Mouse (Mus musculus) urinary bladder, postnatal 36 days (tissue): ENCODE data around the gene Slc22a7.

Source experiments
- DNase-seq, 2 experiments: peaks; one replicate each; pipeline ENCODE4 v3.0.0; 2022; ENCODE audit warnings: low spot score in 2 of 2, mixed read lengths in 1 of 2

Slc22a7 gene

DNA sequence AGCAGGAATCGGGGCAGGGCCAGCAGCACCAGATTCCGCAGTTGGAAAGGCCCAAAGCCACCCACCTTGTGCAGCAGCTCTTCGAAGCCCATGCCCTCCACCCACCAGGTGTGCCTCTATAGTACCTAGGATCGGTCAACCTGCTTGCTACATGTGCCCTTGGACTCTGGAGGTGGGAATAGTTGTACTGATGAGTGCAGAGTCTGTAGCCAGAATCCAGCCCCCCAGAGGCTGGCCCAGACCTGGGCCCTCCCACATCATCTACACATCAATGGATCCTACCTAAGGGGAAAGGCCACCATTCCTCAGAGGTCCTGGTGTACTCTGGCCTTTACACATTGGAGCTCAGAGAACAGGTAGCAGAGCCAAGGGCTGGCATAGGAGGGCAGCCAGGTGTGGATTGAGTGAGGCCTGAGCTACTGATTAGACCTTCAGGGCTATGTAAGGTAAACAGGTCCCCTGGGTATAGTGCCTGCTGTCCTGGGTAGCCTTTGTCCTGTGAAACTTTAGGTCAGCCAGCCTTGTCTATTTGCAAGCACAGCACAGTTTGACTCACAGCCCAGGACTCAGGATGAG lies at the start of gene Slc22a7:
Gene Slc22a7, minus strand, starts transcription at position 160 of the 576 bp plus-strand sequence.
- no peak for DNase-seq

DNA sequence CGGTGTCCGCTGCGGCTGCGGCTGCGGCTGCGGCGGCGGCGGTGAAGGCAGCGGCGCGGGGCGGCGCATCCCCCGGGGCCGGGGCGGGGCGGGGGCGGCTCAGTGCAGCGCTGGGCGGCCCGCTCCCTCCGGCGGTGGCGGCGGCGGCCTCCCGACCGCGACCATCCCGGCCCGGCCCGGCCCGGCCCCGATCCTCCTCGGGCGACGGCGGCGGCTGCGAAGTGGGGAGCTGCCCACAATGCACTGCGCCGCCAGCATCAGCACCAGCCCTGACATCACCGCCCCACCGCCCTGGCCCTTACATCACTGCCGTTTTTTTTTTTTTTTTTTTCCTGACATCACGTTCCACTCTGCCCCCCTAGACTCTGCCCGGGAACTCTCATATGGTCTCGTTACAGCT lies 49.2 kb upstream of the Slc22a7 start, which contains the start of gene Ttbk1:
Gene Ttbk1, minus strand, starts transcription at position 245 of the 400 bp plus-strand sequence.
- DNase-seq = no peak

DNA sequence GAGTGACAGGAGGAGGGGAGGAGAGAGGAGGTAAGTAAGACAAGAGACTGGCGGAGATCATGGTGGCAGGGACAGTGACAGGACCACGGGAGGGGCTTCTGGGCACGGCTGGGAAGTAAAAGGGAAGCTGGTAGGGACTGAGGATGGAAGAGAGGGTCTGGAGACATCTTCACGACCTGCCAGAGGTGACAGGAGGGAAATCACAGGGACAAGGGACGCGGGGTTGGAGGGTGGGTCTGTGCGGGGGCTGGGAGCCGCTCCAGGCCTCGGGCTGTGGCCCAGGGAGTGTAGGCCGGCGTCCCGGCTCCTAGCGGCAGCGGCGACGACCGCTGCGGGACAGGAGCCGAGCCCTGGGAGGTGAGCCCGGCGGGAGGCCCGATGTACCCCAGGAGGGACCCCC lies 48.7 kb upstream of the Slc22a7 start:
- DNase-seq = no peak

DNA sequence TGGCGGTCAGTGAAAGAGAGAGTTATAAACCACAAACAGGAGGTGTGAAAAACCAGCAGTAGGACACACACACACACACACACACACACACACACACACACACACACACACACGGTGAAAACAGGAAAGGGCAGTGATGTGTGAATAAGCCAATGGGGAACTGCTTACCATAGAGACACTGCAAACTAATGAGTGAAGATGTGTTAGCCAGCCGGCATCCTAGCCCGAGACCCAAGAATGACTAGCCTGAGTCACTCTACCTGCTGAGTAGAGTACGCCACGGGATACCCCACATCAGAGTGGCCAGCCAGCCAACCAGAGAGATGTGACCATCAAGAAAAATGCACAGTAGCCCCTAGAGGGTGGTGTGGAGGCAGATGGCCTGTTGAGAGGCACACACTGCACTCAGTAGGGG lies 46.2 kb upstream of the Slc22a7 start:
- no peak for DNase-seq

DNA sequence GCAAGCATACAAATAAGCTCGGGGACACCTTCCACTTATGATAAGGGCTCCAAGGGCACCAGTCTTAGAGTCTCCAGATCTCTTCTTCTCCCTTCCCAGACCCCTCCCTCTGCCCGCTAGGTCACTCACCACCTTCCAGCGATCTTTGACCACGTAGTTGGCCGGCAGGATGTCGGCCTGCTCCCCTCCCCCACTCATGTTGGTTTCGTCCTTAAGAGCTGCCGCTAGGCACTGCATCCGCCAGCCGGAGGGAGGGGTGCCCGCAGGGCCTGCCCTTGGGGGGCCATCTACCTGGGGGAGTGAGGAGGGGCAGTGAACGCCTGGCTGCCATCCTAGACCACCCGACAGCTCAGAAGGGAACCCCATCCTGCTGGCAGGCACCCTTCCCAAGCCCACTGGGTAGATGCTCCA lies 45.8 kb upstream of the Slc22a7 start:
- DNase-seq = no peak

DNA sequence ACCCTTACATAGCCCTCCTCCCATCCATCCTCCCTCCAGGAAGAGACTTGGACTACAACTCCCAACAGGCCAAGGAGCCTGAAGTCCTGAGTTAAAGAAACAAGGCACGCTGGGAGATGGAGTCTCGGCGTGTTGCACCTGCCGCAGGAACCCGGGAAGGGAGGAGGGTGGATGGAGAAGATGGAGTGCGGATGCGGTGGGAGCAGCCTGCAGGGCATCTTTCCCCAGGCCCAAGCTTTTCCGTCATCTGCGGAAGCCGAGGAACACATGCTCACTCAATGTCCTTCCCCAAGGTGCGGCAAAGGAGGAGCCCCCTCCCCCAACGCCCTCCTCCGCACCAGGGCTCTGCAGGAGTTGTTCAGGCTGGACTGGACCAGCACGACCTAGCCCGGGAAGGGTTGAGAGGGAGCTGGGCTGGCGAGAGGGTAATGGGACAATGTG lies 45.3 kb upstream of the Slc22a7 start:
- DNase-seq = peak in 1 of 2 experiments; percentile 16

DNA sequence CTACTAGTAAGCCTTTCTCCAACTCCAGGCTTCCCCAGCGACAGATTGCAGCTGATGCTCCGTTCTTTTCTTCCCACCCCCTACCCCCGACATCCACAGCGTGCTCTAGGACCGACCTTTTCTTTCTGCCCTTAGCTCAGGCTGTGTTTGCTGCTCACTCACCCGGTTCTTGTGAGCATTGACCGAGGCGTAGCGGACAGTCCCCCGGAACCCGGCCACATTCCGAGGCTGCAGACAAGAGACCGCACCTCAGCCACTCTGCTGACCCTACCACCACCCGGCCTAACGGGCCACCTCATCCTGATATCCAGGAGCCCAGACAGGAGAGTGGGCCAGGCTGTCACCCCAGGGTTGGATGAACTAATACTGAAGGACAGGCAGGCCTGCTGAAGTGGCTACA lies 39.0 kb upstream of the Slc22a7 start:
- no peak for DNase-seq

DNA sequence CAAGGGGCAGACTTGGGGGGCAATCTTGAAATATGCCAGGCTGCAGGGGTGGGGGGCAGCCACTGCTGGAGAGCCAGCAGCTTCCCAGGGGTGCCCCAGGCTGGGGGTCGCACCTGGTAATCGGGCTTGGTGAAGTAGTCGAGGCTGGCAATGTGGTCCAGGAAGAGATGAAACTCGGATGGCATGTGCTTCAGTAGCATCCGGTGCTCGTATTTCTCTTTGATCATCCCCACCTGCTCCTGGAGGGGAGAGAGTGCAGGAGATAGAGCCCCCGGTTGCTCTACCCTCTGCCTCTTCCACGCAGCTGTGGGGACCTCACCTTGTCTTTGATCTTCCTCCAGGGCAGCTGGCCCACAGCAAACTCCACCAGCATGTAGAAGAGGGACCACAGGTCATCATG lies 38.3 kb upstream of the Slc22a7 start:
- DNase-seq = no peak

DNA sequence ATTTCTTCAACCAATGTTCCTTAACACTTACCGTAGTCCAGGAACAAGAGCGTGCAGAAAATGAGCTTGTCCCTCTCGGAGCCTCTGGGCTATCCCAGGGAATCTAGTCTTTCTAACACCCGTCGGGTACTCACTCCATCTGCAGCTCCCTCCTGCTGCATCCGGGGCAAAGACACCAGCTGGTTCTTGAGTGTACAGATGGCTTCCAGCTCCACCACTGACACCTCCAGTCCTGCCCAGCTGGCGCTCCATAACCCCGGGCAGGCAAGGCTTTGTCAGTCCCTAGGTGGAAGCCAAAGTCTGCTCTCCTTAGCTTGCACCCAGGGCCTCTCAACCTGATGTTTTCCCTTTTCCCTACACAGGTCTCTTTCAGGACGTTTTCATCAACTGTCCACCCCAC lies 29.6 kb upstream of the Slc22a7 start:
- DNase-seq = no peak

DNA sequence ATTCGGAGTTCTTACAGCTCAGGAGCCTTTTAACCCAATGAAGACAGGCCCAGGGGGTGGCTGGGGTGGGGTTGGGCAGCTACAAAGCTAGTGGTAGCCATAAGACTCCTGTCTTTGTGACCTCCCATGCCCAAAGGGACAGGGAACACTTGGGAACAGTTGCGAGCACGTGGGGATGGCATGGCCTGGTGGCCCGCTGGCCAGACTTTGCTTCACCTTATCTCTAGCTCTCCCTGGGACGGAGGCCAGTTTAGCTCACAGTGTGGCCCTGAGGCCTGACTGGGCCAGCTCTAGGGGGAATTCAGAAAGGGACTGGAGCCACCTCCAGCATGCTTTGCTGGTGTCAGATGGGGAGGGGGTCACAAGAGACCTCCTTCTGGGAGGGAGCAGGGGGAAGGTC lies 24.0 kb upstream of the Slc22a7 start:
- DNase-seq = peak in 1 of 2 experiments; percentile 16

DNA sequence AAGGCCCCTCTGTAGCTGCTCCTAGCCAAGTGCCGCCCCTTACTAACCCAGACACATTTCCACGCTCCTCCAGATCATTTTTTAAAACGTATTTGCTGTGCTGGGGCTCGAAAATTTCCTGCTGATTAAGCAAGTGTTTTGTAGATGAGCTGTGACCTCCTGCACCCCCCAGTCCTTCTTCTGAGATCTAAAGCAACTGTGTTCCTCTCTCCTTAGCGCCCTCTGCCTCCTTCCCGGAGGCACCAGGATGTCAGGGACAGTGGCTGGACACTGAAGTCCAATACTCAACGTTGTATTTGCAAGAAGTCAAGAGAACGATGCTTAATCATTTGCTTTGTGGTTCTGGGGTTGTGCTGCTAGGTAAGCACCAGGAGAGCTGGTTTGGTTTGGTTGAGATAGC lies 23.1 kb upstream of the Slc22a7 start:
- DNase-seq = no peak

DNA sequence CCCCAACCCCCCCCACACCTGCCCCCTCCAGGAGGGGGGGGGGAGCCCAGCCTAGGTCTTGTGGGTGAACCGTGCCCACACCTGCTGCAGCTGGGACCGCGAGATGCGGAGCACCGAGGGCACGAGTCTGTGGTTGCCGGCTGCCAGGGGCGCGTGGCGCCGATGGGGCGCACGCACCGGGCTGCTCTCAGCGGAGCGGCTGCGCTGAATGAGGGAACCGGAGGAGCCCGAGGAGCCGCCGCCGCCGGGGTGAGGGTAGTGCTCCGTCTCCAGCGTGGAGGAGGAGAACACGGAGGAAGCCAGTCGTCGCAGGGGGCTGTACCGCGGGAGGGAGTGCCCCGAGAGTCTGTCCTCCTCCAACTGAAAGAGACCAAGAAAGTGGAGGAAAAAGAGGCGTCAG lies 22.4 kb upstream of the Slc22a7 start:
- no peak for DNase-seq

DNA sequence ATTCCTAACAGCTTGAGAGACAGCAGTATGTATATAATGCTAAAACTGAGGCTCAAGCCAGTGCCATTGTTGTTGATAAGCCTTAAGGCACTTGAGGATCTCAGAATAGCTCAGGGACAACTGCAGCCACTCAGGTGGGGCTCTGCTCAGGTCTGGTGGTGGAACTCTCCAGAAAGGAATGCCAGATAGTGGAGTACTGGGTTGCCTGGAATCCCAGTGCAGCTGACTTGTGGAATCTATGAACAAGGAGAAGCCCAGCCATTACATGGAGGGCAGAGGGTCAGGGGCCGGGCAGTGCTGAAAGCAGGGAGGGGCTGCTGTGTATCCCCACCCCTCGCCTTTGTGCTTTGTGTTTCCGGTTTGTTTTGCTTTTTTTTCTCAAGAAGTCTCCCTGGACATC lies 20.2 kb upstream of the Slc22a7 start:
- DNase-seq = no peak

DNA sequence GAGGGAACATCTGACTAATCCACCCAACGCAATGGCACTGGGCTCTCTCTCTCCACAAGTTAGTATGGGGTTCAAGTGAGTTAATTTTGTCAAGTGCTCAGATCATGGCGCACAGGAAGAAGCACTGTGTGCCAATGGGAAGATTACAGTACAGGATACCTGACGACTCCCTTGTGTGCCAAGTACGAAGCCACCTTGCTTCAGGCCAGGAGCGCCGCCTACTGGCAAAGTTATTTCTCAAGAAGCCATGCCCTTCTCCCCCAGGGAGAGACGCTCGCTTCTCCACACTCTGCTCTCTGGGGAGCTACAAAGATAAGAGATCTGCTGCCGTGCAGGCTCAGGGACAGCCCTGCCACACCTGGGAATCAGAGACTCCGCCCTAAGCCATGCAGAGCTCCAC lies 19.5 kb upstream of the Slc22a7 start:
- DNase-seq = peak; percentile 28 to 48

DNA sequence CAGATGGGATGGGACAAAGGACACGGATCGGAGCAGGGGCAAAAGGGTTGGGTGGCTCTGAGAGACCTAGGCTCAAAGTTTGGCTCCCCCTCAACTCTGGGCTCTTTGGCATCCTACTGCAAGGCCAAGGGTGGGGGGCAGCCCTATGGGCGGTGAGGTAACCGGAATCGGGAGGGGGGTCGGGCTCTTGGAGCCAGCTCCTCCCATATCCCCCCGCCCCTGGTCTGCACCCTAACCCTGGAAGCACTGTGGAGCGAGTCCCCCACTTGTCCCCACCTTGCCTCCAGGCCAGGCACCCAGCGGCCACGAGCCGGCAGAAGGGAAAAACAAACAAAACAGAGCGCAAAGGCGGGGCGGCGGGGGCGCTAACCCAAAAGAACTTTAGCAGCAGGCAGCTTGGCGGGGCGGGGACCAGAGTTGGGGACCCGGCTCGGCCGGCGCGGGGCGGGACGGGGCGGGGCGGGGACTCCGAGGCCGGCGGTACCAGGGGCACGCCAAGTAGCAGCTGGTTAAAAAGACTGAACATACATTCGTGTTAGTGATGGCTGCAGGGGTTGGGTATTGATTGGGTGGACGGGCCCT lies 16.9 kb upstream of the Slc22a7 start:
- DNase-seq = peak; percentile 33 to 36

DNA sequence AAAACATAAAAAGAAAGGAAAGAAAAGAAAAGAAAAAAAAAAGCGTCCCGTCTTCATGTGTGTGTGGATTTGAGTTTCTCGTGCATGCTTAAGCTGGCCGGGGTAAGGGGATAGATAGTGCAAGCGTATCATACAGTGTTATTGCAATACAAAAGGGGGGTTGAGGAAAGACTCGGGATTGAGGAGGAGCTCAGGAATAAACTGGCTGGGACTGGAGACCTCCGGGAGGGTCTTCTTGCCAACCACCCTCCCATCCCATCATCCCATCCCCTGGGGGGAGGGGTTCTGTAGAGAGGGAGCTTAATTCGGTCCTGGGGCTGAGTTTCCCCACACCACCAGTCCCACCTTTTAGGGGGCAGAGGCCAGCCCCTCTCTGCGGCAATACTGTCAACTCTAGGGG lies 16.3 kb upstream of the Slc22a7 start:
- DNase-seq = no peak

DNA sequence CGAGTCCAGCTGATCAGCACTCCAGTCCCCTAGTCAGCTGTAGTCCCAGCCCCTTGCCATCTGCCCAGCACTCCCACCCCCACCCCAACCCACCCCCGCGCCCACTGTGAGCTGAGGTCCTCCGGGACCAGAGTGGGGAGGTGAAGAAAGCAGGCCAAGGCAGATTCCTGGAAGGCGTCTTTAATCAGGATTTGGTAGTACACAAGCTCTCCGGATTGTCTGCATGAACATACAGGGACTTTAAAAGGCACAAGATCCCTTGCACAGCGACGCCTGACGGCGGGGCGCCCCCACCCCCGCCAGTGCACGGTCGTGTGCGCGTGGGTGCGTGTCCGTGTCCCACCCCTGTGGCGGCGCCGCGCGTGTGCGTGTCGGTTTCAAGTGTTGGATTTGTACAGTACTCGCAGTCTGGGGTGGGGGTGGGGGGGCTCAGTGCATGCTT lies 15.7 kb upstream of the Slc22a7 start:
- DNase-seq = no peak

DNA sequence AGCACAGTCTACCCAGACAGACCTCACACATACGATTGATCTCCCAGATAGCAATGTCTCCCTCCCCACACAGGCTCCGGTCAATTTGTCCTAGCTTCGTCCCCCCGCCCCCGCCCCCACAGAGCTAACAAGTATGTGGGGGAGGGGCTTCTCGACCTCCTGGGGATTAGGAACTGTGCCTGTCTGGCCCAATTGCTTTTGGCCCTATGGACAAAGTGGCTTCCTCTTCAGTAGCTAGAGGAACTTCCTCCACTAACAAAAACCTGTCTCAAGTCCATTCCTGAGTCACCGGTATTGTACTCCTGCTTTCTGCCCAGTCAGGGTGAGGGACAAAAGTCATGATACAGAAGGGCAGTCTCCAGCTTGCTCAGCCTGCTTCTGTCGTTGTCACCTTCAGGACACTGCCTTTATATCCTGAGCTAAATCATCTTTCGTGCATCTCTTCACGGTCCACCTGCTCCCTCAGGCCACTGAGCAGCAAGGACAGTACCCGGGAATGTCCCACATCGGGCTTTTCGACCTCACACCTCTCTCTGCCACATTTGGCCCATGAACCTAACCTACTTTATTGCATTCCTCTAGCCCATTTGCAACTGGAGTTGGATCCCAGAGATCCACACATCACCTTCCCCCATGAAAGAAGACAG lies 15.2 kb upstream of the Slc22a7 start:
- no peak for DNase-seq

DNA sequence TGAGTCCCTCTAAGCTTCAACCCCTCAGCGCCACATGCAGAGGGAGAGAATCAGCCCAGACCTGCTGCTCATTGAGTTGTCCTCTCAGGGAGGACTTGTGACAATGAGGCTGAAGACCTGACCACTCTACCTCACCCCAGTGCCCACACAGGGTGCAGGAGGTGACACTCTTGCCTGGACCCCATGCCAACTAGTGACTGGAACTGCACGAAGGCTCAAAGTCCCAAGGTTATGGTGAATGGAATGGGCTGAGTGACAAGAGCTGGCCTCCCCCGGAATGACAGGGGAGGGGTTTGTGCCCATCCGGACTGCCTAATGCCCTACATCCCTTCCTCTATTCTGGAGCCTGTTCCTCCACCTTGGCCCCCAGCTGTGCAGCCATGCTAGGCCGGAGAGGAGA lies 14.4 kb upstream of the Slc22a7 start:
- DNase-seq = no peak

DNA sequence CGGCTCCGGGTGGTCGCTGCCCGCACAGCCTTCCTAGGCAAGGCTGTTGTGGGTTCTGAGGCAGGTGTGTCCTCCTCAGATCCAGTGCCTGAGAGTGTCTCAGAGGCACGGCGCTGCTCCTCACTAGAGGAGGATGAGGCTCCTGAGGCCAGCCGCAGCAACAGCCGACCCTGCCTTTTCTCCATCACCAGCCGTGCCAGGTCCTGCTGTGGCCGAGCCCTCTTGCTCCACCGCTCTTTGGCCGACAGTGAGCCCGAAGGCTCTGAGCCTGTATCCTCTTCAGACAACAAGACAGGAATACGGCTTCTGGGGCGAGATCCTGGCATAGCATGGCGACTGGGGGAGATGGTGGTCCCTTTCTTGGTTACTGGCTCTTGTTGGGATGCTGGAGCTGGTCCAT lies 8.0 kb upstream of the Slc22a7 start:
- DNase-seq = no peak

DNA sequence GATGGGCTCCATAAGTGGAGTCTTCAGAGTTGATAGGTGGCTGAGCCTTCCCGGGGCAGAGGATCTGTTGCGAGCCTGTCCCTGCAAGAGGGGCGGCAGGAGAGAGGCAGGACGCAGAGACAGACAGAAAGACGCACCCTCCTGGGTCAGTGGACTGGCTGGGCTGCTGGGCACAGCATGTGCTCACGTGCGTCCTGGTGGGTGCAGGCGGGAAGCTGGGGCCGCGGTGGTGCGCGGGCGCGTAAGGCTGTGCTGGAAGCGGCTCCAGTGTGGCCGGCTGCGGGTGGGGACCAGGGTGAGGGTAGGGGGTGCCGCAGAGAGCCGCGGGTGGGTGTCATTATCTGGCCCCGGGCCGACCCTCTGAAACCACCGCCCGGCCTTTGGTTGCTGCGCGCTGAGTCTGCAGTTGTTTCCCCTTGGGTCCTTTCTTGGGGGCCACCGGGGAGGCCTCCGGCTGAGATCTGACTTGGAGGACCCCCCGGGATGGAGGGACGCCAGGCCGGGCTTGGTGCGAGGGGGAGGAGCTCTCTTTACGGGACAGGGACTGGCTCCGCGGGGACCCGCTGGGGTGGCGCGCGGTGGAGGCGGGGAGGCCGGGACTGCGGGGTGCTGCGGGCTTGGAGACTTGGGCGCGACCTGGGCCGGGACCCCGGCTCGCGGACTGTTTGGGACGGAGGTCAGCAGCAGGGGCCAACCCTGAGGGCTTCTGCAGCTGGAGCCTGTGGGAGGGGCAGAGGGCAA lies 6.8 kb upstream of the Slc22a7 start:
- DNase-seq = no peak

DNA sequence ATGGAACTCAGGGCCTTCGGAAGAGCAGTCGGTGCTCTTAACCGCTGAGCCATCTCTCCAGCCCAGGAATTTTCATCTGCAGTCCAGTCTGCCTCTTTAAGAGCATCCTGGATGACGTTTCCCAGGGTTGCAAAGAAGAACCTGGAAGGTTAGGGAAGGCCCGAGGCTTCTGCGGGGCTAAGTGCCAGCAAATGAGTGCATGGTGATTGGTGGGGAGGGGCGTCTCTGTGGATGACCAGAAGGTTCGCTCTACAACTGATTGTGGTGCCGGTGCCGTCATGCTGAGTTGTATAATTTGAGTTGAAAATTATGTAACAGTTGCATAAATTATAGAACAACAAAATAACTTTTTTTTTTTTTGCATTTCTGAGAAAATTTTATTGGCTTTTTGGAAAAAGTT lies 919 bp upstream of the Slc22a7 start:
- no peak for DNase-seq
